Mouse (Mus musculus) frontal cortex, postnatal 10 days (tissue): Measurements from ENCODE around the gene Med22.

Experiments used
- DNase-seq, 2 experiments: peaks; one replicate each; pipeline ENCODE4 v3.0.0; 2022; ENCODE audit warnings: low spot score in 2 of 2, mixed read lengths in 1 of 2

Gene Med22

GRCm38 (mm10) chr2:26870666-26871065 lies 39.8 kb downstream of the Med22 start:
- DNase-seq, result no peak

DNA sequence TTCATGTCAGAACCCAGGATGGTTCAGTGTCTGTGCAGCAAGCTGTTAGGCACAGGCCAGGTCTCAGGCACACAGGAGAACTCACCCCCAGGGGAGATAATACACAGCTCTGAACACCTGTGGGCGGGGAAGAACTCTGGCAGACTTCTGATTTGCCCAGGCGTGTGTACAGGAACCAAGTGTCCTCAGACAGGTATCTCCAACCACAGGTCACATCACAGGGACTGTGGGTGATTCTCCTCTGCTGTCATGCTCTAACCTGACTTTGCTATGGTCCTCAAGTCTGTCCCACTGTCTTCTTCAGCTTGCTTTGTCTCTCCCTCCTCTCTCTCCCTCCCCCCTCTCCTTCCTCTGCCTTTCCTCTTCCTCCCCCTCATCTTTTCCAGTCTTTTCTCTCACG lies 45.6 kb downstream of the Med22 start, which contains the start of gene Abo:
Gene Abo, minus strand, starts transcription at position 101 of the 400 bp plus-strand sequence.
- DNase-seq, result no peak

GRCm38 (mm10) chr2:26862856-26863255 lies 47.6 kb downstream of the Med22 start:
- DNase-seq, result no peak
